Mouse (Mus musculus) gastrocnemius, postnatal 36 days (tissue): ENCODE results near the gene Dzip1l. TPM values are rescaled to one million over a fixed set of nuclear protein-coding genes. Genes with fewer than 3 reads are reported as not detected.

Experiments
- DNase-seq, 2 experiments: peaks; one replicate each; pipeline ENCODE4 v3.0.0; 2022
- intact Hi-C: fragments of 180-260 bp; cut with DNase I; formaldehyde crosslinking; loops from one replicate; pipeline ENCODE4 v1.15.1; 2025
- total RNA-seq, 2 experiments: library from RNA; stranded (reverse); gene quantifications; 2 replicates each; pipeline ENCODE4 v1.2.3; 2021

Dzip1l gene
- total RNA-seq, 2 experiments from 2014 or later, result 1.9 to 2.1 TPM

DNA sequence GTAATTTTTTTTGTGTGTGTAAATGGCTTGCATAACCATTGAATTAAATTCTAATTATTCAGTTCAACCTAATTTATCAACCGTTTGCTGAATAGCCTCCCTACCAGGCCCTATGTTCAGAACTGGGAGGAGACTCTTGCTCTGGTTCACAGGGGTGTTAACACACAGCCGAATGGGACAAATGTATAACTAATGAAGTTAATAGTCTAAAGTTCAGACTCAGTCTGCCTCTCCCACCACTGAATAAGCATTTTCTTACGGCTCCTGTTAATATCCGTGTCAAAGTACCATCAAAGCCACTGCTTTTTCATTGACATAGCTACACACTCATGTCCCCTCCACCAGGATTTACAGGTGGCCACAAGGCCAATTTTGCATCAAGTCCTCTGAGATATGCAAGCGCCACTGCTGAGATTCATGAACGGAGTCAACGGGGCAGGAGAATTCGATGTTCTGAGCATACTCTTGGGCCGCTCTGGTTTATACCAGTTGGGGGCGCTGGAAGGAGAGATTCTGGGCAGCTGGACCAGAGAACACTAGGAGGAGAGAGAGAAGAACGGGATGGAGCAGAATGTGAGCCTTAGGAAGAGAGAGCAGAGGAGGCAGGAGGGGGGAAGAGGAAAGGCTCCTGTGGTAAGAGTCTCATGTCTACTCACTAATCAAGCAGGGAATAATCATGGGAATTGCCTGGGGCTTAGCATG lies 78.3 kb downstream of the Dzip1l start:
- intact Hi-C loops, result no loop called here
- no peak for DNase-seq

DNA sequence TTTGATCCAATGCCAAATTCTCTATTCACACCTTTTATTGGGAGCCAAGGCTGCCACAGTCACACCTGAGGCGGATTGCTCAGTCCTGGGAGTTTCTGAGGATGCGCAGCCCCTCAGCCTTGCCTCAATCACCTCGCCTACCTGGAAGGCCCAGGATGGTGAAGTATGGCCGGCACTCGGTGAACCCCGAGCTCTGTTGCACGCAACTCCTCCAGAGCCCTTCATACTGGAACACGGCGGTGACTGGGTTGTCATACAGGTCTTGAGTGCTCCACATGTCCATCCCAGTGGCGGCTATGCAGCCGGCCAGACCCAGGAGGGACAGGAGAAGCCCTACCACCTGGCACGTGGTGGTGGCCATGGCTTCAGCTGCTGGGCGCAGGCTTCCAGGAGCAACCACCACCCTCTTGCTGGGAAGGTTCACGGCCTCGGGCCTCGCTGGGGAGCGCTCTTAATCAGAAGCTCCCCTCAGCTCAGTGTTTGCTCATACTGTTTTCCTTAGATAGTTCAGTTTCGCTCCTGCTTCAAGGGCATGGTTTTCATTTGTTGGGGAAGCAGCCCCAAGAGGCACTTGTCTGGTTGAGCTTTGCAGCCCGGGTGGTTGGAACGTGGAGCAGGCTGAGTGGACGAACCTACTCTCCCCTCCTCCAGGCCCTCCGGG lies 80.4 kb downstream of the Dzip1l start:
- DNase-seq, result no peak
- intact Hi-C loops, result no loop called here

DNA sequence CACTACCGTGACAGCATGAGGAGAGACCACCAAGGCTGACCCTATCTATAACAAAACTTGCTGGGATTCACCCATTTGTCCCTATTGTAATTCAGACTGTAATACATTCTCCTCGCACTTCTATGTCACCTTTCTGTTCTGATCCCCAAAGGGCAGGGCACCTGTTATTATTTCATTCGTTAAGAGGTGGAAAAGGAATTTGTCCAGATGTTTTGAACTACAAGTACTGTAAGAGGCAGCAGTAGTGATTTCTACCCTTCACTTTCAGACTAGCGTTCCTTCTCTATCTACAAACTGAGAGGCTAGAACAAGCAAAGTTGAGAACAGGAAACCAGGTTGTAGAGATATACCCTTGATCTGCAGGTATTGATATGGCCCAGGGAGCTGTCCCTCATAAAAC lies 81.0 kb downstream of the Dzip1l start:
- intact Hi-C loops, result no loop called here
- no peak for DNase-seq

DNA sequence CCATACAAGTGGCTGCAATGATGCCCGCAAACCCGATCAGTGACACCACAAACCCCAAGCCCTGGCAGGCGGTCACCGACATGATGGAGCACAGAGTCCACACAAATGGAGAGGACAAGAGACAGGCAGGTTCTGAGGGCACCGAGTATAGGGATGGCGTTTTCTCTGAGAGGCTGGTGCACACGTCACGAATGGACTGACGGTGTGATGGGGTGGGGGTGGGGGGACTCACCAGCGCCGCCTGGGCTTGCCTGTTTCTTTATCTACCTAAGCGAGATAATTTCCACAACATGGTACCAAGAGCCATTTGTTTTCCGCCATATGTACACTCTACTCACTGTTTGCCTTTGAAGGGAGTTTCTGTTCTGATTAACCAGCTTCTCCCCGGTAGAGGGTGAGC lies 87.8 kb downstream of the Dzip1l start, which contains the start of gene Cldn18:
TSS of gene Cldn18 (minus strand) at position 134 of the 400 bp plus-strand sequence.
- no peak for DNase-seq
- intact Hi-C loops, result no loop called here

Other genes with a start within 250 kb of the Dzip1l start
- gene Mras, start 192.1 kb upstream of the Dzip1l start, total RNA-seq, result 1 to 10 TPM; 4.0 to 5.1 TPM
- not detected for gene Nme9, start 178.0 kb upstream of the Dzip1l start, total RNA-seq
- 10 to 100 TPM; 22.0 to 25.2 TPM for gene Armc8, start 60.6 kb upstream of the Dzip1l start, total RNA-seq
- 1 to 10 TPM; 2.6 to 5.6 TPM for gene Dbr1, start 53.7 kb upstream of the Dzip1l start, total RNA-seq
- not detected for gene A4gnt, start 17.0 kb upstream of the Dzip1l start, total RNA-seq
- not detected for gene Cldn18, start 87.8 kb downstream of the Dzip1l start, total RNA-seq
- gene Sox14, start 246.7 kb downstream of the Dzip1l start, total RNA-seq, result not detected